In the genomic region with DNA sequence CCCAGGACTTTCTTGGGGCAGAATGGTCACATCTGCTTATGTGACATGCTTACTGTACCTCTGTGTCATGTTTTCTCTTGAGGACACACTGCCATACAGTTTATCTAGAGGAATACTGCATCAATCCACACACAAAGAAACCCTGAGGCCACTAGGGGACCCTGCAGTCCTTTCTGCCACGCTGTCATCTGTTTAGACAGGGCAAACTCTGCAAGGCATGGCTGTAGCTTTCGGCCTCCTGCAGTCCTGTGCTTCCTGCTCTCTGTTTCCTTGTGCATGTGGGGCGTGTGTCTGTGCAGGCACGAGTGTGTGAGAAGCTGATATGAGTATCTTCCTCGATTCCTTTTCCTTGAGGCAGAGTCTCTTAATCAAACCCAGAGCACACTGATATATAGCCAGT, we compare ENCODE assay signal across 23 mouse cellular contexts.
A peak's percentile ranks its signal among the peaks of the same experiment; 100 is the strongest.
DNase-seq lines count a peak whose midpoint lies in the region; ATAC-seq and TF ChIP-seq lines count a peak whose summit lies in the region.
"Had no signal": no experiment of that assay in that cellular context is flagged by ENCODE, and none has a peak within 500 bp of the region (broad histone marks: within the 10 kb centered on the region; RNA-seq: fewer than 3 reads in every experiment).

No protein-coding gene starts in this region.

- peak; percentile 19 for DNase-seq in embryo, embryonic 11 days
- no peak for DNase-seq in embryo, embryonic 9.5 days (ENCODE audit: extremely low spot score)
- DNase-seq in heart, postnatal 0 days (ENCODE audit: low spot score) = no peak
- no peak for DNase-seq in layer of hippocampus, adult 2 months (ENCODE audit: low spot score in 2 of 2)
- DNase-seq in layer of hippocampus, adult 8-10 months (ENCODE audit: low spot score in 2 of 2) = no peak
- DNase-seq in urinary bladder, postnatal 10 days (ENCODE audit: low spot score) = peak; percentile 8
- DNase-seq in urinary bladder, postnatal 25 days (ENCODE audit: low spot score) = no peak
- DNase-seq: adrenal gland, adult 8-10 months; cerebellum, adult 9-10 months; heart, postnatal 36 days; kidney, adult 9 months; layer of hippocampus, postnatal 36 days; liver, embryonic 13.5 days; lung, postnatal 36 days; thymus, postnatal 25 days had no signal

- WGBS in heart, postnatal 0 days = 19% methylated on average over 5 of the region's 5 CpGs
- 37% methylated on average over 5 of the region's 5 CpGs for WGBS in heart, embryonic 11.5 days (ENCODE audit: insufficient replicate concordance)

- ATAC-seq in heart, postnatal 0 days (ENCODE audit: insufficient read depth, low read depth) = no peak
- ATAC-seq in heart, embryonic 11.5 days (replicated peaks; ENCODE audit: insufficient number of reproducible peaks, low FRiP score, low TSS enrichment) = no peak
- ATAC-seq: CD4-positive, CD25-positive, alpha-beta regulatory T cell, adult 4 months; inflammation-experienced regulatory T-cells, adult 6 months; Patski had no signal

- no peak overlapping the region for H3K4me3 ChIP-seq in heart, postnatal 0 days (ENCODE audit: low read depth, low read length)
- no peak overlapping the region for H3K4me3 ChIP-seq in heart, embryonic 11.5 days (ENCODE audit: low read depth, low read length)
- H3K4me3 ChIP-seq in layer of hippocampus, adult 2 months = no peak overlapping the region
- H3K4me3 ChIP-seq: embryonic facial prominence, embryonic 15.5 days; heart, embryonic 12.5 days; limb, embryonic 13.5 days; liver, embryonic 13.5 days; neural tube, embryonic 12.5 days had no signal

- 0 out of 2 replicates have a peak, but pooled peaks cover 3% of the 10 kb centered on the region for H3K27me3 ChIP-seq in heart, postnatal 0 days (ENCODE audit: control insufficient read depth, insufficient read depth, low read length)
- H3K27me3 ChIP-seq in heart, embryonic 11.5 days (ENCODE audit: control insufficient read depth, insufficient read depth, low read length) = no peaks in the 10 kb centered on the region; the same call in 1 of the 2 replicates
- H3K27me3 ChIP-seq: embryonic facial prominence, embryonic 15.5 days; limb, embryonic 13.5 days; liver, embryonic 13.5 days; neural tube, embryonic 12.5 days had no signal

- no peaks in the 10 kb centered on the region for H3K36me3 ChIP-seq in heart, postnatal 0 days (replicated peaks; ENCODE audit: control insufficient read depth, insufficient read depth, low read length)
- no peaks in the 10 kb centered on the region for H3K36me3 ChIP-seq in heart, embryonic 11.5 days (ENCODE audit: control insufficient read depth, insufficient read depth, low read length)
- H3K36me3 ChIP-seq: embryonic facial prominence, embryonic 15.5 days; heart, embryonic 12.5 days; limb, embryonic 13.5 days; liver, embryonic 13.5 days; neural tube, embryonic 12.5 days had no signal

- TF ChIP-seq EP300 in heart, postnatal 0 days (IDR thresholded peaks at IDR 0.05; ENCODE audit: low read depth) = no peak

- TF ChIP-seq CTCF in heart, postnatal 0 days (IDR thresholded peaks at IDR 0.05; ENCODE audit: low read depth) = peak; percentile 27; the same call in 1 of the 2 replicates
- peak; percentile 42; the same call in 1 of the 2 replicates for TF ChIP-seq CTCF in layer of hippocampus, adult 2 months (conservative IDR thresholded peaks at IDR 0.05)

- no peak overlapping the region for H3K4me2 ChIP-seq in heart, postnatal 0 days (ENCODE audit: low read depth, low read length)
- no peak overlapping the region for H3K4me2 ChIP-seq in heart, embryonic 11.5 days
- H3K4me2 ChIP-seq: embryonic facial prominence, embryonic 15.5 days; heart, embryonic 12.5 days; limb, embryonic 13.5 days; liver, embryonic 13.5 days; neural tube, embryonic 12.5 days had no signal

- no peaks in the 10 kb centered on the region for H3K9me3 ChIP-seq in heart, postnatal 0 days (replicated peaks; ENCODE audit: control insufficient read depth, low read length)
- no peaks in the 10 kb centered on the region for H3K9me3 ChIP-seq in heart, embryonic 11.5 days (replicated peaks; ENCODE audit: control insufficient read depth, low read length)
- H3K9me3 ChIP-seq: embryonic facial prominence, embryonic 15.5 days; heart, embryonic 12.5 days; limb, embryonic 13.5 days; liver, embryonic 13.5 days; neural tube, embryonic 12.5 days had no signal

- no peaks in the 10 kb centered on the region for H3K4me1 ChIP-seq in heart, postnatal 0 days (ENCODE audit: control insufficient read depth, insufficient read depth)
- peaks cover 3% of the 10 kb centered on the region; the same call in 1 of the 2 replicates for H3K4me1 ChIP-seq in heart, embryonic 11.5 days (ENCODE audit: control insufficient read depth, insufficient read depth, low read length)
- H3K4me1 ChIP-seq: embryonic facial prominence, embryonic 15.5 days; limb, embryonic 13.5 days; liver, embryonic 13.5 days; neural tube, embryonic 12.5 days had no signal

- H3K9ac ChIP-seq in heart, postnatal 0 days (replicated peaks; ENCODE audit: low read depth, low read length) = no peak overlapping the region
- no peak overlapping the region for H3K9ac ChIP-seq in heart, embryonic 11.5 days (ENCODE audit: low read depth, low read length)
- H3K9ac ChIP-seq: embryonic facial prominence, embryonic 15.5 days; heart, embryonic 12.5 days; limb, embryonic 13.5 days; liver, embryonic 13.5 days; neural tube, embryonic 12.5 days had no signal

- no peak overlapping the region for H3K27ac ChIP-seq in heart, postnatal 0 days (ENCODE audit: low read depth)
- H3K27ac ChIP-seq in heart, embryonic 11.5 days (ENCODE audit: low read depth, low read length) = no peak overlapping the region
- no peak overlapping the region for H3K27ac ChIP-seq in layer of hippocampus, adult 2 months
- H3K27ac ChIP-seq: embryonic facial prominence, embryonic 15.5 days; limb, embryonic 13.5 days; liver, embryonic 13.5 days; neural tube, embryonic 12.5 days had no signal

Comparison
In these comparisons a context has a peak if more than half of its experiments do, and no peak if none do; other contexts are left out.
1. DNase-seq: peak in embryo, embryonic 11 days (single experiment) and urinary bladder, postnatal 10 days (single experiment); none in embryo, embryonic 9.5 days (single experiment), heart, postnatal 0 days (single experiment), layer of hippocampus, adult 2 months (0 of 2), layer of hippocampus, adult 8-10 months (0 of 2) and urinary bladder, postnatal 25 days (single experiment).